Mouse (Mus musculus): Measurements from ENCODE around the gene Tomm22.

Tomm22 gene

DNA sequence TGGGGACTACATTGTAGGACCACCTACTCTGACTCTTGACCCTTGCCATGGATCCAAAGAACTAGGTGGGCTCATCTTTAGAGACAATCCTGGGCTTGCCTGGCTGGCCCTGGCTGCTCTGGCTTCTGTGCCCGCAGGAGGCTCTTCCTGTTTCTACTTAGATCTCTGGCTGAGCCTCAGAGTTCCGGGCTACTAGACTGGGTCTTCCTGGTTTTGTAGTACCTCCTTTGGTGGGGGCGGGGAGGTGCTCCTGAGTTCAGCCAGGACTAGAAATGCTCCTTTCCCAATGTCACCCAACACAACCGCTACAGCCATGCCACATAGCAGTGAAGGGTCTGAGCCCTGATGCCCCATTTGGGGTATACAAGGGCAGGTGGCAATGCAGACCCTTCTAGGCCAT lies 50.1 kb downstream of the Tomm22 start:
- DNase-seq (ENCODE audit: low spot score in 2 of 2) = no peak

Data from frontal cortex, postnatal 14 days (tissue).